Mouse (Mus musculus) liver, postnatal 0 days (tissue): ENCODE measurements at regions not wholly inside any gene's neighbourhood (a gene's known extent, or its start where the extent isn't known, plus 50 kb on each side); places are given as distances from the start of the nearest gene placed in this dataset.

Experiments
- CTCF ChIP-seq: sonication (generic); IDR thresholded peaks from 2 replicates; pipeline ENCODE4 v1.5.1; 2016; ENCODE audit warnings: antibody characterized with exemption, low read depth
- EP300 ChIP-seq: IDR thresholded peaks from 2 replicates; pipeline ENCODE4 v1.6.1; 2016; ENCODE audit warnings: antibody characterized with exemption, low read depth, mild to moderate bottlenecking

DNA sequence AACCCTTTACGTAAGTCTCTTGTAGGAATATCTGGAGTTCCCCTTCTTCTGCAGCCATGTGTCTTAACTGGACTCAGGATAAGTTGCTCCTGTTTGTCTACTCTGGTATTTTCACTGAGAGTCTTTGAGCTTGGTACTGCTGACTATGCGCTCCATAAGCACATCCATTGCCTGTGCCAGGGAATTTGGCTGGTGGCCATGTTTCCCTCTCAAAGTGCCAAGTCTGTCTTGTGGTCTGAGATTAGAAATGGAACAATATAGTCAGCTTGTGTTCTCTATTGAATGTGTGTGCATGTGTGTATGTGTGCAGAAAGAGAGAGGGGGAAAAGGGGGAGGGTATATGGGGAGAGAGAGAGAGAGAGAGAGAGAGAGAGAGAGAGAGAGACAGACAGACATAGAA, 263.7 kb downstream of the Olfm4 start:
- TF ChIP-seq CTCF (no peak), EP300 (no peak)
